Mouse (Mus musculus) hindbrain, embryonic 10.5 days (tissue): ENCODE measurements at regions not wholly inside any gene's neighbourhood (a gene's known extent, or its start where the extent isn't known, plus 50 kb on each side); places are given as distances from the start of the nearest gene placed in this dataset.
"Not testable (repeated sequence)": the region's sequence is repeated elsewhere in the genome, so short reads cannot be mapped to it uniquely, and the experiment has no call there.

Experiments
- DNase-seq: peaks from one replicate; pipeline ENCODE4 v3.0.0-alpha.2; 2017; ENCODE audit warnings: low spot score
- H3K27ac ChIP-seq: fragments of 300-500 bp; sonication (generic); 2 replicates; pipeline ENCODE4 v1.5.1; 2016; ENCODE audit warnings: mild to moderate bottlenecking, moderate library complexity
- H3K27me3 ChIP-seq: fragments of 300-500 bp; sonication (generic); 2 replicates; pipeline ENCODE4 v1.6.1; 2016; ENCODE audit warnings: mild to moderate bottlenecking; ENCODE audit not compliant: poor library complexity, insufficient read depth, severe bottlenecking
- H3K36me3 ChIP-seq: fragments of 300-500 bp; sonication (generic); 2 replicates; pipeline ENCODE4 v1.6.1; 2016; ENCODE audit warnings: mild to moderate bottlenecking, moderate library complexity
- H3K4me1 ChIP-seq: fragments of 300-500 bp; sonication (generic); replicated peaks from 2 replicates; pipeline ENCODE4 v1.6.1; 2016; ENCODE audit warnings: mild to moderate bottlenecking
- H3K4me3 ChIP-seq: fragments of 300-500 bp; sonication (generic); 2 replicates; pipeline ENCODE4 v1.5.1; 2016; ENCODE audit warnings: mild to moderate bottlenecking, moderate library complexity
- H3K9me3 ChIP-seq: fragments of 300-500 bp; sonication (generic); 2 replicates; pipeline ENCODE4 v1.6.1; 2016; ENCODE audit warnings: mild to moderate bottlenecking, moderate library complexity
- WGBS: fragments of 180-500 bp; shearing (Covaris S2); methylation state at CpG from one replicate; pipeline ENCODE4 v1.1.7; 2016; 5-methylcytosine and 5-hydroxymethylcytosine counted together

DNA sequence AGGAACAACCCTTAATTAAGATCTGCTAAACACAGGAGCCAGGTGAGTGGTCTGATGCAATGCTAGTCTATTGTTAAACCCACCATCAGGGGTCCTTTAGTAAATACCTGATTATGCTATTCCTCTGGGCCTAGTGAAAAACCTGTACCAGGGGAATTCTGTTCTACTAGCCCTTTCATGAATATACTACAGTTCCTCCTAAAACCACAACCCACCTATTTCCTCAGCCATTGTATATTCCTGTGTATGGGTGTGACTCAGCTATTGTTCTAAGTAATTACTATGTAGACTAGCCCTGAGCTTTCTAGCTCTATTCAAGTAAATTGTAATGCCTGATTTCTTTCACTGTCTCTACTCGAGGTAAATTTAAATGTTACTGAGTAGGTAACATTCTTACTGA, 57.0 kb upstream of the Egfem1 start:
- WGBS = 79% methylated on average over 1 of the region's 1 CpGs
- H3K36me3 ChIP-seq, H3K27ac ChIP-seq, H3K4me1 ChIP-seq, DNase-seq, H3K9me3 ChIP-seq, H3K27me3 ChIP-seq, H3K4me3 ChIP-seq: not testable (repeated sequence)

DNA sequence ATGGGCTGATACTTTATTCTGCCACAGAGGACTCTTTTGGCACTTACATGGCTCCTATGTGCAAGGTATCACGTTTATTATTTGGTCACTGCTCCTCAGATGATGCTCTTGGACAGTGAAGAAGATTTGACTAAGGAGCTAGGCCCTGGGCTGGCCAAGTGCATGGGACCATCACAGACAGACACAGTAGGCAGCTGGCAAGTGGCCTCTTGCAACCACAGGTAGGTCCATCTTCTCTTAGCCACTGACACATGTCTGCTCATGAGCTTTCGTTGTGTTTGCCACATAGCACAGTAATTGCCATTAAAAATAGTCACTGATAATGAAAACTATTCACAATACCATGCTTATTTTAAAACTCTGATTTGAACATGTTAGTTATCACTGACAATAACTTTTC, 54.1 kb upstream of the Egfem1 start:
- 83% methylated on average over 2 of the region's 2 CpGs for WGBS
- Histone ChIP-seq H3K27me3 (0 out of 2 replicates have a peak, but pooled peaks cover 2% of the 10 kb centered on the region), H3K4me3 (no peak overlapping the region), H3K9me3 (no peaks in the 10 kb centered on the region), H3K36me3 (no peaks in the 10 kb centered on the region), H3K27ac (no peak overlapping the region), H3K4me1 (0 out of 2 replicates have a peak, but pooled peaks cover 7% of the 10 kb centered on the region)
- no peak for DNase-seq

DNA sequence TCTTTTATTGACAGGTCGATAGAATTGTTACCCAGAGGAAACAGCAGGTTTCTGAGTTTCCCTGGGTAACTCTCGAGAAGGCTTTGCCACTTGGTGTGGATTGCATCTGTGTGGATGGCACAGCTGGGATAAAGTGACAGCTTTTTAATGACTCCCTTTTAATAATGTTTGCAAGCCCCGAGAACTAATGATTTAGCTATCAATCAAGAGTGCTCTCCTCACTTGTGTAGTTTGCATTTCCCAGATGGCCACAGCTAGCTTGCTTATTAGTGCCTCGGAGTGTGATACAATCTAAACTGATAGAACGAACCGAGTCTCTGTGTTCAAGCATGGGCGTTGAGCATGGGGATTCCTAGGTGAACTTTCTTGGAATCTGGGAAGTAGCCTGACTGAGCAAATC, 51.0 kb upstream of the Egfem1 start:
- Histone ChIP-seq H3K27ac (no peak overlapping the region), H3K9me3 (no peaks in the 10 kb centered on the region), H3K27me3 (0 out of 2 replicates have a peak, but pooled peaks cover 6% of the 10 kb centered on the region), H3K36me3 (no peaks in the 10 kb centered on the region), H3K4me3 (no peak overlapping the region), H3K4me1 (0 out of 2 replicates have a peak, but pooled peaks cover 7% of the 10 kb centered on the region)
- no peak for DNase-seq
- 57% methylated on average over 7 of the region's 7 CpGs for WGBS

DNA sequence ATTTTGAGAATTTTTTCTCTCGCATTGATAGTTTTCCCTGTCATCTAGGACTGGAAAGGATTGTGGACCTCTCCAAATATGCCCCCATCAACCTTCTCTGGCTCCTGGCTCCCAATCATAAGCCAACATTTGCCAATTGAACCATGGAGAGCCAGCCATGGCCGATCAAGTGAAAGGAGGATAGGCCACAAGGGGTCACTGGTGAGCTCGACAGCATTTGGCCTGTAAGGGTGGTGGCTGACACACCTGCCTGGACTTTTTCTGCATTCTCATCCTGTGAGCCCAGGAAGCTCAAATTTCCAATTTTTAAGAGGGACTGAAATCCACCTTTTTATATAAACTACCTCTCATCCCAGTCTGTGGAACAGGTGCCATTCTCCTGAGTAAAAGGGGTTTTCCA, 50.0 kb upstream of the Egfem1 start:
- 0 out of 2 replicates have a peak, but pooled peaks cover 7% of the 10 kb centered on the region for H3K4me1 ChIP-seq
- no peak overlapping the region for H3K4me3 ChIP-seq
- WGBS = 43% methylated on average over 3 of the region's 3 CpGs

More for the DNA sequence above, 50.0 kb upstream of the Egfem1 start:
- Histone ChIP-seq H3K9me3 (no peaks in the 10 kb centered on the region), H3K36me3 (no peaks in the 10 kb centered on the region), H3K27me3 (0 out of 2 replicates have a peak, but pooled peaks cover 6% of the 10 kb centered on the region), H3K27ac (no peak overlapping the region)
- DNase-seq = peak; percentile 21
